In the genomic region with DNA sequence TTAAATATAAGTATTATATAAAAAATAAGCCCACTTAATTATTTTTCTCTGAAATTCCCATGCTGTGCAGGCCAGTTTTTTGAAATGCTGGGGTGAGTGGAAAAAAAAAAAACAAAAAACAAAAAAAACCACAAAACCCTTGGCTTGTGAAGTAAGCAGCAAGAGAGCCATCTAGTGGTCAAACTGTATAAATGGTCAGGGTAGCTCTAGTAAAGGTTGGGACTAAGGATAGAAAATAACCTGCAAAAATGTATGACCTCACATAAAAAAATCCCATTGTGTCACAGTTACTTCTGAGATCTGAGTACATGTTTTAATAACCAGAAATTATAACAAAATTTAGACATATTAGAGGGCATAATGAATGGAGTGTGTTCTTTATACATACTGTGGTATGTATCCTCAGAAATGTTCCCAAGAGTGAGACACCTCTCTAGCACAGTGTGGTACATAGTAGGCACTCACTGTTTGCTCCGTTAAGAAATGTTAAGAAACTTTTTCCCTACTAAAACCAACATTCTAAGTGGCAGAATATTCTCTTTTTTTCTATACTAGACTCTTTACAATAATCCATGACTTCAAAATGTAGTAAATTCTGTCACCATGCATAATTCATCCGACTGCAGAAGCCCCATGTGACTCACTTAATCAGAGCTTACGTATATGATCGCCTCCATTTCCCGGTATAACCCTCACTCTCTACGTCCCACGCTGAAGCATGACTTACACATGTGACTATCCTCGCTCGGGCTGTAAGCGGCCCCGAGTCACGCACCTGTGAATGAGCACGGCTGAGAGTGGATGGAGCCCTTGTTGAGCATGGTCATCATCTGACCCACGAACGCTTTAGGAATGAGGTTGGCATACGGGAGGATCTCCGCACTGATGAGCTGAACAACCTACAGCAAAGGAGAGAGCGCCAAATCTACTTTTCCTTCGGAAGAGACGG, we compare ENCODE assay signal across 8 mouse cellular contexts.
A peak's percentile ranks its signal among the peaks of the same experiment; 100 is the strongest.
DNase-seq lines count a peak whose midpoint lies in the region; ATAC-seq and TF ChIP-seq lines count a peak whose summit lies in the region.

No protein-coding gene starts in this region.

- H3K4me3 ChIP-seq in heart, embryonic 15.5 days = no peak overlapping the region
- H3K4me3 ChIP-seq in heart, embryonic 11.5 days (ENCODE audit: low read depth, low read length) = no peak overlapping the region
- H3K4me3 ChIP-seq in CH12.LX (replicated peaks in 1 of 3; ENCODE audit: low read depth in 2 of 3, low read length in 2 of 3, poor library complexity in 1 of 3) = no peak overlapping the region

- no peak for TF ChIP-seq POLR2A in CH12.LX (IDR thresholded peaks at IDR 0.05; ENCODE audit: low read depth, low read length)

- whole genome bisulfite sequencing in heart, embryonic 15.5 days = 91% methylated on average over 20 of the region's 20 CpGs
- WGBS in heart, embryonic 11.5 days (ENCODE audit: insufficient replicate concordance) = 89% methylated on average over 20 of the region's 20 CpGs

- H3K4me2 ChIP-seq in heart, embryonic 15.5 days = no peak overlapping the region
- no peak overlapping the region for H3K4me2 ChIP-seq in heart, embryonic 11.5 days
- no peak overlapping the region for H3K4me2 ChIP-seq in CH12.LX (ENCODE audit: insufficient read depth, low read depth, poor library complexity, severe bottlenecking)

- TF ChIP-seq EP300 in CH12.LX (IDR thresholded peaks at IDR 0.05; ENCODE audit: low read length) = peak; percentile 44

- no peak overlapping the region for H3K9ac ChIP-seq in heart, embryonic 15.5 days
- H3K9ac ChIP-seq in heart, embryonic 11.5 days (ENCODE audit: low read depth, low read length) = no peak overlapping the region
- no peak overlapping the region for H3K9ac ChIP-seq in CH12.LX (ENCODE audit: insufficient read depth, low read depth)

- H3K4me1 ChIP-seq in heart, embryonic 15.5 days (replicated peaks) = no peaks in the 10 kb centered on the region
- H3K4me1 ChIP-seq in heart, embryonic 11.5 days (ENCODE audit: control insufficient read depth, insufficient read depth, low read length) = no peaks in the 10 kb centered on the region
- H3K4me1 ChIP-seq in CH12.LX (ENCODE audit: control insufficient read depth in 1 of 2, insufficient read depth in 2 of 2) = no peaks in the 10 kb centered on the region

- DNase-seq in CH12.LX (ENCODE audit: extremely low read depth) = peak; percentile 63
- DNase-seq in lung, postnatal 25 days (ENCODE audit: low spot score) = peak; percentile 48
- no peak for DNase-seq in left cerebral cortex, postnatal 25 days (ENCODE audit: low spot score in 2 of 2)
- DNase-seq in adrenal gland, adult 8-10 months = no peak
- DNase-seq in gastrocnemius, postnatal 14 days = no peak

- H3K9me3 ChIP-seq in heart, embryonic 15.5 days (replicated peaks) = no peaks in the 10 kb centered on the region
- no peaks in the 10 kb centered on the region for H3K9me3 ChIP-seq in heart, embryonic 11.5 days (replicated peaks; ENCODE audit: control insufficient read depth, low read length)
- no peaks in the 10 kb centered on the region for H3K9me3 ChIP-seq in CH12.LX (replicated peaks; ENCODE audit: low read length)

- H3K36me3 ChIP-seq in heart, embryonic 15.5 days = peaks cover 61% of the 10 kb centered on the region
- H3K36me3 ChIP-seq in heart, embryonic 11.5 days (ENCODE audit: control insufficient read depth, insufficient read depth, low read length) = peaks cover 9% of the 10 kb centered on the region; the same call in 1 of the 2 replicates
- H3K36me3 ChIP-seq in CH12.LX (replicated peaks in 1 of 2; ENCODE audit: control insufficient read depth in 1 of 2, insufficient read depth in 1 of 2, low read length in 1 of 2) = peaks cover 30 to 78% of the 10 kb centered on the region in 2 experiments

- dilution Hi-C loops in CH12.LX (cut with MboI; ENCODE audit: extremely low pct_ligation_motif_present, extremely low pct_unique_long_range_greater_than_20kb, low sequenced_read_pairs) = no loop called here

- peak; percentile 85 for TF ChIP-seq RAD21 in CH12.LX (IDR thresholded peaks at IDR 0.05; ENCODE audit: low read depth, low read length)

- intact Hi-C loops in left cerebral cortex, postnatal 25 days (cut with DNase I) = loop anchor here (2.0 to 5.0 kb wide), 2 partner anchors 201 to 453 kb away; no protein-coding TSS in a partner anchor
- intact Hi-C loops in gastrocnemius, postnatal 14 days (cut with DNase I; ENCODE audit: low total_unique reads) = loop anchor here (5.0 kb wide), 1 partner anchor 198 kb away; no protein-coding TSS in a partner anchor

- no peaks in the 10 kb centered on the region for H3K27me3 ChIP-seq in heart, embryonic 15.5 days
- no peaks in the 10 kb centered on the region for H3K27me3 ChIP-seq in heart, embryonic 11.5 days (ENCODE audit: control insufficient read depth, insufficient read depth, low read length)
- H3K27me3 ChIP-seq in CH12.LX (replicated peaks) = no peaks in the 10 kb centered on the region

- H3K27ac ChIP-seq in heart, embryonic 15.5 days = no peak overlapping the region
- H3K27ac ChIP-seq in heart, embryonic 11.5 days (ENCODE audit: low read depth, low read length) = no peak overlapping the region
- no peak overlapping the region for H3K27ac ChIP-seq in CH12.LX (ENCODE audit: insufficient read depth, low read depth)

- peak; percentile 50 to 95 for TF ChIP-seq CTCF in CH12.LX (conservative IDR thresholded peaks at IDR 0.05 in 1 of 2, IDR thresholded peaks at IDR 0.05 in 1 of 2; ENCODE audit: low read depth in 2 of 2, low read length in 2 of 2)

- 0 out of 2 replicates have a peak, but pooled peaks have one; percentile 47 for ATAC-seq in heart, embryonic 15.5 days (replicated peaks; ENCODE audit: insufficient number of reproducible peaks, insufficient read depth, low FRiP score, low read depth)
- no peak for ATAC-seq in heart, embryonic 11.5 days (replicated peaks; ENCODE audit: insufficient number of reproducible peaks, low FRiP score, low TSS enrichment)
- peak; percentile 71 for ATAC-seq in erythroblast, adult 5-6 weeks (replicated peaks; ENCODE audit: low FRiP score, poor library complexity, severe bottlenecking)

- in situ Hi-C loops in CH12.LX (cut with MboI; ENCODE audit: low pct_ligation_motif_present, low pct_unique_long_range_greater_than_20kb, low sequenced_read_pairs) = loop anchor here (10.0 kb wide), 1 partner anchor 451 kb away; no protein-coding TSS in a partner anchor

- no peaks in the 10 kb centered on the region for H3K79me2 ChIP-seq in CH12.LX (replicated peaks; ENCODE audit: control insufficient read depth, extremely low read depth, insufficient read depth, poor library complexity, severe bottlenecking)

TF ChIP-seq in CH12.LX, 34 proteins besides CTCF, POLR2A, EP300 and RAD21:
- TF ChIP-seq UBTF (IDR thresholded peaks at IDR 0.05; ENCODE audit: low read depth, low read length) (no peak), SIN3A (IDR thresholded peaks at IDR 0.05; ENCODE audit: low read length) (peak; percentile 63; the same call in 1 of the 2 replicates), ZC3H11A (IDR thresholded peaks at IDR 0.05; ENCODE audit: low read depth, low read length) (peak; percentile 58; the same call in 1 of the 2 replicates), IRF4 (IDR thresholded peaks at IDR 0.05; ENCODE audit: low read depth, low read length) (peak; percentile 34; the same call in 1 of the 2 replicates), POLR2AphosphoS2 (IDR thresholded peaks at IDR 0.05; ENCODE audit: low read depth, low read length) (no peak), KAT2A (IDR thresholded peaks at IDR 0.05; ENCODE audit: insufficient replicate concordance, low read length) (no peak), ZNF384 (IDR thresholded peaks at IDR 0.05; ENCODE audit: low read depth, low read length) (peak; percentile 98), MAZ (IDR thresholded peaks at IDR 0.05; ENCODE audit: low read depth, low read length) (0 out of 2 replicates have a peak, but pooled peaks have one; percentile 21), PAX5 (IDR thresholded peaks at IDR 0.05; ENCODE audit: low read length) (no peak), MAFK (IDR thresholded peaks at IDR 0.05; ENCODE audit: insufficient replicate concordance, low read length) (peak; percentile 67; the same call in 1 of the 2 replicates), JUND (conservative IDR thresholded peaks at IDR 0.05; ENCODE audit: low read depth, low read length) (peak; percentile 53), ELF1 (IDR thresholded peaks at IDR 0.05; ENCODE audit: low read depth, low read length) (no peak), GABPA (IDR thresholded peaks at IDR 0.05; ENCODE audit: insufficient replicate concordance, low read depth, low read length) (no peak), MEF2A (IDR thresholded peaks at IDR 0.05; ENCODE audit: borderline replicate concordance, low read depth, low read length) (peak; percentile 20; the same call in 1 of the 2 replicates), CHD1 (IDR thresholded peaks at IDR 0.05; ENCODE audit: low read depth, low read length) (no peak), E2F4 (IDR thresholded peaks at IDR 0.05; ENCODE audit: insufficient replicate concordance, low read depth, low read length) (0 out of 2 replicates have a peak, but pooled peaks have one; percentile 52), ETS1 (conservative IDR thresholded peaks at IDR 0.05; ENCODE audit: low read depth, low read length) (no peak), NELFE (IDR thresholded peaks at IDR 0.05; ENCODE audit: low read depth, low read length) (no peak), TCF12 (IDR thresholded peaks at IDR 0.05; ENCODE audit: low read depth, low read length) (no peak), JUN (IDR thresholded peaks at IDR 0.05; ENCODE audit: insufficient read depth, low read depth, low read length) (0 out of 2 replicates have a peak, but pooled peaks have one; percentile 14), SMC3 (IDR thresholded peaks at IDR 0.05; ENCODE audit: low read depth, low read length) (peak; percentile 91), ZKSCAN1 (IDR thresholded peaks at IDR 0.05; ENCODE audit: borderline replicate concordance, low read depth, low read length) (peak; percentile 96), BHLHE40 (IDR thresholded peaks at IDR 0.05; ENCODE audit: low read depth, low read length) (0 out of 2 replicates have a peak, but pooled peaks have one; percentile 17), HCFC1 (IDR thresholded peaks at IDR 0.05; ENCODE audit: low read depth, low read length) (peak; percentile 43; the same call in 1 of the 2 replicates), CHD2 (IDR thresholded peaks at IDR 0.05; ENCODE audit: low read length) (no peak), MYC (IDR thresholded peaks at IDR 0.05; ENCODE audit: low read depth, low read length) (peak; percentile 42; the same call in 1 of the 2 replicates), MAX (IDR thresholded peaks at IDR 0.05; ENCODE audit: low read length) (no peak), TBP (conservative IDR thresholded peaks at IDR 0.05; ENCODE audit: low read depth, low read length) (no peak)

Comparison
In these comparisons a context has a peak if more than half of its experiments do, and no peak if none do; other contexts are left out.
1. DNase-seq: peak in CH12.LX (single experiment) and lung, postnatal 25 days (single experiment); none in left cerebral cortex, postnatal 25 days (0 of 2), adrenal gland, adult 8-10 months (single experiment) and gastrocnemius, postnatal 14 days (single experiment).